Mouse (Mus musculus): Measurements from ENCODE around the gene Gm17651. TPM values are rescaled to one million over a fixed set of nuclear protein-coding genes. Genes with fewer than 3 reads are reported as not detected.

Gm17651 gene
- total and polyA plus RNA-seq, 3 experiments = not detected

- H3K9ac ChIP-seq (ENCODE audit: insufficient read depth, low read depth) = no peak overlapping the region
- TF ChIP-seq TBP (conservative IDR thresholded peaks at IDR 0.05; ENCODE audit: low read depth, low read length) (no peak), SMC3 (IDR thresholded peaks at IDR 0.05; ENCODE audit: low read depth, low read length) (no peak), RCOR1 (conservative IDR thresholded peaks at IDR 0.05; ENCODE audit: low read depth, low read length) (no peak), HCFC1 (IDR thresholded peaks at IDR 0.05; ENCODE audit: low read depth, low read length) (no peak), GABPA (IDR thresholded peaks at IDR 0.05; ENCODE audit: insufficient replicate concordance, low read depth, low read length) (no peak), EP300 (IDR thresholded peaks at IDR 0.05; ENCODE audit: low read length) (no peak), NELFE (IDR thresholded peaks at IDR 0.05; ENCODE audit: low read depth, low read length) (no peak), CHD1 (IDR thresholded peaks at IDR 0.05; ENCODE audit: low read depth, low read length) (no peak), ZC3H11A (IDR thresholded peaks at IDR 0.05; ENCODE audit: low read depth, low read length) (no peak), MEF2A (IDR thresholded peaks at IDR 0.05; ENCODE audit: borderline replicate concordance, low read depth, low read length) (no peak), POLR2A (IDR thresholded peaks at IDR 0.05; ENCODE audit: low read depth, low read length) (no peak), CTCF (conservative IDR thresholded peaks at IDR 0.05 in 1 of 2, IDR thresholded peaks at IDR 0.05 in 1 of 2; ENCODE audit: low read depth in 2 of 2, low read length in 2 of 2) (no peak), MAZ (IDR thresholded peaks at IDR 0.05; ENCODE audit: low read depth, low read length) (no peak), ZMIZ1 (IDR thresholded peaks at IDR 0.05; ENCODE audit: low read depth, low read length) (no peak), E2F4 (IDR thresholded peaks at IDR 0.05; ENCODE audit: insufficient replicate concordance, low read depth, low read length) (no peak), MAX (IDR thresholded peaks at IDR 0.05; ENCODE audit: low read length) (no peak), ETS1 (conservative IDR thresholded peaks at IDR 0.05; ENCODE audit: low read depth, low read length) (no peak), ELF1 (IDR thresholded peaks at IDR 0.05; ENCODE audit: low read depth, low read length) (no peak), TCF12 (IDR thresholded peaks at IDR 0.05; ENCODE audit: low read depth, low read length) (no peak)
- in situ Hi-C loops (cut with MboI; ENCODE audit: low pct_ligation_motif_present, low pct_unique_long_range_greater_than_20kb, low sequenced_read_pairs) = no loop called here
- dilution Hi-C loops (cut with MboI; ENCODE audit: extremely low pct_ligation_motif_present, extremely low pct_unique_long_range_greater_than_20kb, low sequenced_read_pairs) = no loop called here
- no peaks in the 10 kb centered on the region for H3K79me2 ChIP-seq (replicated peaks; ENCODE audit: control insufficient read depth, extremely low read depth, insufficient read depth, poor library complexity, severe bottlenecking)
- H3K36me3 ChIP-seq (replicated peaks in 1 of 2; ENCODE audit: control insufficient read depth in 1 of 2, insufficient read depth in 1 of 2, low read length in 1 of 2) = peaks cover 0 to 58% of the 10 kb centered on the region in 2 experiments
- H3K27ac ChIP-seq (ENCODE audit: insufficient read depth, low read depth) = no peak overlapping the region
- no peaks in the 10 kb centered on the region for H3K9me3 ChIP-seq (replicated peaks; ENCODE audit: low read length)
- H3K4me1 ChIP-seq (ENCODE audit: control insufficient read depth in 1 of 2, insufficient read depth in 2 of 2) = peaks cover 5 to 14% of the 10 kb centered on the region in 2 experiments
- no peak overlapping the region for H3K4me3 ChIP-seq (replicated peaks in 1 of 3; ENCODE audit: low read depth in 2 of 3, low read length in 2 of 3, poor library complexity in 1 of 3)
- no peaks in the 10 kb centered on the region for H3K27me3 ChIP-seq (replicated peaks)
- DNase-seq (ENCODE audit: extremely low read depth) = no peak
- H3K4me2 ChIP-seq (ENCODE audit: insufficient read depth, low read depth, poor library complexity, severe bottlenecking) = no peak overlapping the region
Observed at GRCm38 (mm10) chr3:97665525-97665924, 9.0 kb downstream of the Gm17651 start.

DNA sequence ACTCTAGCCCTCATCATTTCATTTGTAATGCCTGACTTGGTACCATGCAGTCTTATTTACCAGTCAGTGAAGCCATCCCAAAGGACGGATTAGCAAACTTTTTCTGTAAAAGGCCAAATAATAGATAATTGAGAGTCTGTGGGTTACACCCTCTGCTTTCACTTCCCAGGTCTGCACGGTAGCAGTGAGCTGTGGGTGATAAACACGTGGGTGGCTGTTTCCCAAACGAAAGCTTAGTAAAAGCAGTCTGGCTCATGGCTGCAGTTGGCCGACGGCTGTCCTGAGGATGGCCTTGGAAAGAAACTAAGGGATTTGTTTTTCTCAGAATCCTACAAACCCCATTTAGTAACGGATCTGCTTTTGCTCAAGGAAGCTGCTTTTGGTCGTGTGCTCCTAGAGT lies 13.3 kb downstream of the Gm17651 start:
- Histone ChIP-seq H3K27ac (ENCODE audit: insufficient read depth, low read depth) (no peak overlapping the region), H3K4me2 (ENCODE audit: insufficient read depth, low read depth, poor library complexity, severe bottlenecking) (peak overlapping the region; percentile 54; the same call in 1 of the 2 replicates), H3K27me3 (replicated peaks) (peaks cover 4% of the 10 kb centered on the region), H3K4me3 (replicated peaks in 1 of 3; ENCODE audit: low read depth in 2 of 3, low read length in 2 of 3, poor library complexity in 1 of 3) (no peak overlapping the region), H3K4me1 (ENCODE audit: control insufficient read depth in 1 of 2, insufficient read depth in 2 of 2) (peaks cover 5 to 37% of the 10 kb centered on the region in 2 experiments), H3K9ac (ENCODE audit: insufficient read depth, low read depth) (no peak overlapping the region), H3K9me3 (replicated peaks; ENCODE audit: low read length) (no peaks in the 10 kb centered on the region), H3K36me3 (replicated peaks in 1 of 2; ENCODE audit: control insufficient read depth in 1 of 2, insufficient read depth in 1 of 2, low read length in 1 of 2) (peaks cover 0 to 31% of the 10 kb centered on the region in 2 experiments), H3K79me2 (replicated peaks; ENCODE audit: control insufficient read depth, extremely low read depth, insufficient read depth, poor library complexity, severe bottlenecking) (no peaks in the 10 kb centered on the region)
- DNase-seq (ENCODE audit: extremely low read depth) = peak; percentile 53
- dilution Hi-C loops (cut with MboI; ENCODE audit: extremely low pct_ligation_motif_present, extremely low pct_unique_long_range_greater_than_20kb, low sequenced_read_pairs) = no loop called here
- in situ Hi-C loops (cut with MboI; ENCODE audit: low pct_ligation_motif_present, low pct_unique_long_range_greater_than_20kb, low sequenced_read_pairs) = no loop called here
- peak; percentile 70; the same call in 1 of the 2 replicates for TF ChIP-seq MXI1 (IDR thresholded peaks at IDR 0.05; ENCODE audit: low read depth, low read length)
- peak; percentile 79 for TF ChIP-seq MYC (IDR thresholded peaks at IDR 0.05; ENCODE audit: low read depth, low read length)
- TF ChIP-seq MAX (IDR thresholded peaks at IDR 0.05; ENCODE audit: low read length) = peak; percentile 97
- TF ChIP-seq PAX5 (IDR thresholded peaks at IDR 0.05; ENCODE audit: low read length) = no peak
- TF ChIP-seq USF1 (IDR thresholded peaks at IDR 0.05; ENCODE audit: low read depth, low read length) = peak; percentile 47; the same call in 1 of the 2 replicates
- TF ChIP-seq IRF4 (IDR thresholded peaks at IDR 0.05; ENCODE audit: low read depth, low read length) = peak; percentile 82
- no peak for TF ChIP-seq ZMIZ1 (IDR thresholded peaks at IDR 0.05; ENCODE audit: low read depth, low read length)
- no peak for TF ChIP-seq KAT2A (IDR thresholded peaks at IDR 0.05; ENCODE audit: insufficient replicate concordance, low read length)
- 0 out of 2 replicates have a peak, but pooled peaks have one; percentile 2 for TF ChIP-seq MEF2A (IDR thresholded peaks at IDR 0.05; ENCODE audit: borderline replicate concordance, low read depth, low read length)
- 0 out of 2 replicates have a peak, but pooled peaks have one; percentile 20 for TF ChIP-seq JUND (conservative IDR thresholded peaks at IDR 0.05; ENCODE audit: low read depth, low read length)
- no peak for TF ChIP-seq SMC3 (IDR thresholded peaks at IDR 0.05; ENCODE audit: low read depth, low read length)
- 0 out of 2 replicates have a peak, but pooled peaks have one; percentile 27 for TF ChIP-seq USF2 (conservative IDR thresholded peaks at IDR 0.05; ENCODE audit: low read depth, low read length)
- TF ChIP-seq ETS1 (conservative IDR thresholded peaks at IDR 0.05; ENCODE audit: low read depth, low read length) = peak; percentile 58
- peak; percentile 92 for TF ChIP-seq BHLHE40 (IDR thresholded peaks at IDR 0.05; ENCODE audit: low read depth, low read length)
- peak; percentile 40; the same call in 1 of the 2 replicates for TF ChIP-seq ZNF384 (IDR thresholded peaks at IDR 0.05; ENCODE audit: low read depth, low read length)
- TF ChIP-seq EP300 (IDR thresholded peaks at IDR 0.05; ENCODE audit: low read length) = 0 out of 2 replicates have a peak, but pooled peaks have one; percentile 21
- TF ChIP-seq CTCF (conservative IDR thresholded peaks at IDR 0.05 in 1 of 2, IDR thresholded peaks at IDR 0.05 in 1 of 2; ENCODE audit: low read depth in 2 of 2, low read length in 2 of 2) = no peak
- TF ChIP-seq NELFE (IDR thresholded peaks at IDR 0.05; ENCODE audit: low read depth, low read length) = no peak
- TF ChIP-seq SIN3A (IDR thresholded peaks at IDR 0.05; ENCODE audit: low read length) = 0 out of 2 replicates have a peak, but pooled peaks have one; percentile 28
- TF ChIP-seq TCF12 (IDR thresholded peaks at IDR 0.05; ENCODE audit: low read depth, low read length) = no peak
- no peak for TF ChIP-seq HCFC1 (IDR thresholded peaks at IDR 0.05; ENCODE audit: low read depth, low read length)

All from CH12.LX (cell line).